Mouse (Mus musculus): ENCODE results near the gene Btnl2.

DNA sequence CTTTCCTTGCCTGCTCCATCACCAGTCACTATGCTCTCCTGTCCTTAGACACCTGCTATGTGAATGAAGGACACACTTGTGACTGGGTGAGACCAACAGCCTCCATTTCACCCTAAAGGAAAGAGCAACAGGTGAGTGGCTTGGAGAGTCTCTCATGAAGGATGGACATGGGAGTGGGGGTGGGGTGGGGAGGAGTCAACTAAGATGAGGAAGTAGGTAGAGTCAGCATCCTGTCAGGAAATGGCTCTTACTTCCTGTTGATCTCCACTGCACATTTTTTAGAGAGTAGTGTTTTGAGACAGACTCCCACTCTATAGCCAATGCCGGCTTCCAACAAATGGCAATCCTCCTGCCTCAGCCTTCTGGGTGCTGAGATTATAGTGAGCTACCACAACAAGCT lies 318 bp downstream of the Btnl2 start:
- TF ChIP-seq POLR2A (IDR thresholded peaks at IDR 0.05; ENCODE audit: control insufficient read depth, low read depth, low read length) (no peak), CTCF (IDR thresholded peaks at IDR 0.05; ENCODE audit: control insufficient read depth, insufficient read depth, insufficient replicate concordance, low read depth, low read length) (no peak)

Measured in testis, adult 2 months (tissue).